Mouse (Mus musculus) hindbrain, embryonic 15.5 days (tissue): ENCODE measurements at regions not wholly inside any gene's neighbourhood (a gene's known extent, or its start where the extent isn't known, plus 50 kb on each side); places are given as distances from the start of the nearest gene placed in this dataset.

Experiments used
- ATAC-seq: fragments of 200-750 bp; cut with Nextera tagmentation; 2 replicates; pipeline ENCODE4 v1.8.0; 2017; ENCODE audit warnings: low read depth, moderate number of reproducible peaks, moderate TSS enrichment; ENCODE audit not compliant: low FRiP score
- H3K27ac ChIP-seq: fragments of 300-500 bp; sonication (generic); replicated peaks from 2 replicates; pipeline ENCODE4 v1.5.1; 2015; ENCODE audit warnings: mild to moderate bottlenecking, inconsistent platforms
- H3K27me3 ChIP-seq: fragments of 300-500 bp; sonication (generic); 2 replicates; pipeline ENCODE4 v1.6.1; 2015; ENCODE audit warnings: control low read depth, inconsistent platforms
- H3K36me3 ChIP-seq: fragments of 300-500 bp; sonication (generic); 2 replicates; pipeline ENCODE4 v1.6.1; 2015; ENCODE audit warnings: control low read depth, inconsistent platforms
- H3K4me1 ChIP-seq: fragments of 300-500 bp; sonication (generic); replicated peaks from 2 replicates; pipeline ENCODE4 v1.6.1; 2015; ENCODE audit warnings: control low read depth, inconsistent platforms
- H3K4me2 ChIP-seq: fragments of 300-500 bp; sonication (generic); 2 replicates; pipeline ENCODE4 v1.6.1; 2015; ENCODE audit warnings: moderate library complexity, mild to moderate bottlenecking, inconsistent platforms
- H3K4me3 ChIP-seq: fragments of 300-500 bp; sonication (generic); 2 replicates; pipeline ENCODE4 v1.5.1; 2015; ENCODE audit warnings: mild to moderate bottlenecking, inconsistent platforms
- H3K9ac ChIP-seq: fragments of 300-500 bp; sonication (generic); 2 replicates; pipeline ENCODE4 v1.6.1; 2015; ENCODE audit warnings: inconsistent platforms
- H3K9me3 ChIP-seq: fragments of 300-500 bp; sonication (generic); 2 replicates; pipeline ENCODE4 v1.6.1; 2016; ENCODE audit warnings: control low read depth, inconsistent platforms
- WGBS: fragments of 180-500 bp; shearing (Covaris S2); methylation state at CpG from one replicate; pipeline ENCODE4 v1.1.7; 2015; 5-methylcytosine and 5-hydroxymethylcytosine counted together

DNA sequence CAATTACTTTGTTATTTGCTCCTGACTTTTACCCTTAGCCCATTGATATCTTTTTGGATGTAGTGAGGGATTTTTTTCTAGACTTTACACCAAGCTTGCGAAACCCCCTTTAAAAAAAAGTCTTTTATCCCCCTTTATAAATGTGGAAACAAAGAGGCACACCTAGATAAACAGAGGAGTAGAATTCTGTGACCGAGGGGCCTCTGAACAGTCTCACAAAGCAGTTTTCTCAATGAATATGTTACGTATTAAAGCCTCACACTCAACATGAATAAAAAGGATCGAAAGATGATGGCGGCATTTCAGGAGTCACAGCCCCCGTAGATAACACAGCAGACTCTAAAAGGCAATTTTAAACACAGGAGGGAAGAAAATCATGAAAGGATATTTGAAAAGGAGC, 104.2 kb downstream of the Fgf9 start:
- WGBS = 69% methylated on average over 6 of the region's 6 CpGs
- no peaks in the 10 kb centered on the region for H3K27me3 ChIP-seq
- H3K9ac ChIP-seq = no peak overlapping the region
- no peaks in the 10 kb centered on the region for H3K4me1 ChIP-seq
- H3K36me3 ChIP-seq = no peaks in the 10 kb centered on the region
- H3K9me3 ChIP-seq = no peaks in the 10 kb centered on the region
- no peak for ATAC-seq
- no peak overlapping the region for H3K4me3 ChIP-seq
- no peak overlapping the region for H3K4me2 ChIP-seq
- H3K27ac ChIP-seq = no peak overlapping the region

- 92% methylated on average over 5 of the region's 5 CpGs for WGBS
- Histone ChIP-seq H3K4me2 (no peak overlapping the region), H3K9ac (no peak overlapping the region), H3K27ac (no peak overlapping the region), H3K36me3 (no peaks in the 10 kb centered on the region), H3K4me3 (no peak overlapping the region), H3K9me3 (no peaks in the 10 kb centered on the region), H3K4me1 (no peaks in the 10 kb centered on the region), H3K27me3 (no peaks in the 10 kb centered on the region)
- no peak for ATAC-seq
Observed at GRCm38 (mm10) chr14:58168920-58169319, 98.6 kb downstream of the Fgf9 start.
